Mouse (Mus musculus): ENCODE results near the gene Gm6358. TPM values are rescaled to one million over a fixed set of nuclear protein-coding genes. Genes with fewer than 3 reads are reported as not detected.
"Not testable (repeated sequence)": the region's sequence is repeated elsewhere in the genome, so short reads cannot be mapped to it uniquely, and the experiment has no call there.

The Gm6358 gene
- not detected in 2 replicates for total RNA-seq (2021)
- long read RNA-seq, experiment 1: 0 reads
- long read RNA-seq, experiment 2: 0 reads

DNA sequence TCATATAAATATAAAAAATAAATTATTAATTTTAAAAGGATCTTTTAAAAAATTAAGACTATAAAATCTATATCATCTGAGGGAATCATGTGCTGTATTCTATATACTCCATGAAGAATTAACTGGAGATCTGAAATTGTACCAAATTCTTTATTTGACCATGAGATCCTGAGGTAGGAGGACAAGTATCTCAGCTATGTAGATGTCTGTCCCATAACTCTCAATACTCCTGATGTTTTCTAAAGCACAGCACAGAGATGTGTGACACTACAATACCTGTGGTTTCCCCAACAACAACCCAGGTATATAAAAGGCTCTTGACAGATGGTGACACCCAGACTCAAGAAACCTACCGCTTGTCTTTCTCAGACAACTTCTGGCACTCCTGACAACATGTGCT, at the start of gene Gm6358:
Gm6358 (plus strand) TSS at position 301 of the 400 bp plus-strand sequence.
- no peak for DNase-seq

DNA sequence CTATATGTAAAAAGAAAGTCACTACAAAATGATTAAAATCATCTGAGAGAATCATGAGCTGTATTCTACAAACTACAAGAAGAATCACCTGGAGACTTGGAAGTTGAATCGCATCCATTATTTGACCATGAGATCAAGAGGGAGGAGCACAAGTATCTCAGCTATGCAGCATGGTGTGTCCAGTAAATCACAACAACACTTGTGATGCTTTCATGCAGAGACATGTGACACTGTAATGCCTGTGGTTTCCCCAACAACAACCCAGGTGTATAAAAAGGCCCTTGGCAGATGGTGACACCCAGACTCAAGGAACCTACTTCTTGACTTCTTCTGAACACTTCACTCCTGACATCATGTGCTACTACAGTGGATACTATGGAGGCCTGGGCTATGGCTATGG, 10.1 kb downstream of the Gm6358 start, which contains the start of gene Gm10061:
Gm10061 (plus strand) TSS at position 301 of the 400 bp plus-strand sequence.
- no peak for DNase-seq

GRCm38 (mm10) chr16:89157652-89158051, 17.0 kb downstream of the Gm6358 start, which contains the start of gene Gm9789:
Gene Gm9789, plus strand, starts transcription at chr16:89157952.
- DNase-seq: no peak

GRCm38 (mm10) chr16:89169190-89169589, 28.5 kb downstream of the Gm6358 start, which contains the start of gene Gm7735:
Gene Gm7735, plus strand, starts transcription at chr16:89169490.
- DNase-seq: not testable (repeated sequence)

GRCm38 (mm10) chr16:89174435-89174834, 33.8 kb downstream of the Gm6358 start, which contains the start of gene 1110057P08Rik:
Gene 1110057P08Rik, plus strand, starts transcription at chr16:89174735.
- no peak for DNase-seq

DNA sequence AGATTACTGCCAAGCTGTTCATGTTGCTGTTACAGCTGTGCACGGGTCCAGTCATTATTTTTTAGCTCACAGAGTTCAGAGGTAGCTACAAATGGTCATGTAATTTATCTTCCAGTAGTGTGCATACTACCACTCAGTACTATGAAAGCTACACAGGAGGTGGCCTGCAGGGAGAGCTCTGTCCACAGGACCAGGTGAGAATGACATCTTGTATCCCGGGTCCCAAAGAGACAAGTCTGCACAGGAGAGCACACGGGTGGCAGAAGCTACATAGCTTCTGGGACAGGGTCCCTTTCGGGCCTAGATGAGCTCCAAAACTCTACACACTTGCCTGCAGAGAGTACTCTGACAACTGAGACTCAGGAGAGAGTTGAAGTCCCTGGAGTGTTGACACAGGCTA, 48.0 kb downstream of the Gm6358 start:
- no peak for DNase-seq

Other genes with a start within 250 kb of the Gm6358 start
- not detected in 2 replicates for gene Krtap19-5, start 244.4 kb upstream of the Gm6358 start, total RNA-seq (2021)
- not detected in 2 replicates for gene Krtap19-9b, start 208.6 kb upstream of the Gm6358 start, total RNA-seq (2021)
- gene Krtap16-3, start 178.0 kb upstream of the Gm6358 start, total RNA-seq (2021): not detected in 2 replicates
- not detected in 2 replicates for gene Krtap22-2, start 130.1 kb upstream of the Gm6358 start, total RNA-seq (2021)
- not detected in 2 replicates for gene Gm10229, start 125.6 kb upstream of the Gm6358 start, total RNA-seq (2021)
- not detected in 2 replicates for gene Krtap6-1, start 109.2 kb upstream of the Gm6358 start, total RNA-seq (2021)
- not detected in 2 replicates for gene Gm10228, start 99.4 kb upstream of the Gm6358 start, total RNA-seq (2021)
- not detected in 2 replicates for gene Krtap6-5, start 93.0 kb upstream of the Gm6358 start, total RNA-seq (2021)
- gene 1110025L11Rik, start 76.8 kb upstream of the Gm6358 start, total RNA-seq (2021): not detected in 2 replicates
- gene Krtap6-3, start 56.8 kb upstream of the Gm6358 start, total RNA-seq (2021): not detected in 2 replicates
- gene Gm10061, start 10.2 kb downstream of the Gm6358 start, total RNA-seq (2021): not detected in 2 replicates
- not detected in 2 replicates for gene Gm9789, start 17.1 kb downstream of the Gm6358 start, total RNA-seq (2021)
- not detected in 2 replicates for gene Gm7735, start 28.6 kb downstream of the Gm6358 start, total RNA-seq (2021)
- gene 1110057P08Rik, start 33.9 kb downstream of the Gm6358 start, total RNA-seq (2021): not detected in 2 replicates
- not detected in 2 replicates for gene Krtap20-2, start 65.0 kb downstream of the Gm6358 start, total RNA-seq (2021)

All from adrenal gland, postnatal 14 days (tissue).